Mouse (Mus musculus): ENCODE measurements around the gene Mettl25.

GRCm38 (mm10) chr10:105802132-105802531 is 39.0 kb downstream of the Mettl25 start:
- TF ChIP-seq CTCF (IDR thresholded peaks at IDR 0.05; ENCODE audit: control insufficient read depth, insufficient read depth, insufficient read length) (no peak), CEBPB (IDR thresholded peaks at IDR 0.05; ENCODE audit: low read depth) (no peak), USF1 (IDR thresholded peaks at IDR 0.05; ENCODE audit: low read depth) (no peak), FOSL1 (IDR thresholded peaks at IDR 0.05; ENCODE audit: insufficient read depth, low read length, poor library complexity, severe bottlenecking) (no peak), MAX (IDR thresholded peaks at IDR 0.05) (no peak), MYOD1 (IDR thresholded peaks at IDR 0.05; ENCODE audit: control insufficient read depth, insufficient read length, low read depth) (no peak)

All from C2C12 (cell line).